Comparison of ENCODE assay signal across 8 mouse cellular contexts in genomic region chr4:126609606-126610181, GRCm38 (mm10). TPM values are rescaled to one million over a fixed set of nuclear protein-coding genes. Genes with fewer than 3 reads are reported as not detected.
A peak's percentile ranks its signal among the peaks of the same experiment; 100 is the strongest.
DNase-seq lines count a peak whose midpoint lies in the region; ATAC-seq and TF ChIP-seq lines count a peak whose summit lies in the region.

5730409E04Rik (plus strand) TSS chr4:126609818.

- H3K36me3 ChIP-seq in hindbrain, embryonic 12.5 days, result peaks cover 3% of the 10 kb centered on the region; the same call in 1 of the 2 replicates
- no peaks in the 10 kb centered on the region for H3K36me3 ChIP-seq in lung, postnatal 0 days (ENCODE audit: insufficient read depth, low read length)

- peak within 1 kb of the TSS; percentile 72 for H3K9ac ChIP-seq in hindbrain, embryonic 12.5 days
- peak within 1 kb of the TSS; percentile 48 for H3K9ac ChIP-seq in lung, postnatal 0 days (replicated peaks; ENCODE audit: low read depth)

- 0 out of 2 replicates have a peak within 1 kb of the TSS, but pooled peaks have one; percentile 7 for H3K27ac ChIP-seq in hindbrain, embryonic 12.5 days
- H3K27ac ChIP-seq in lung, postnatal 0 days (ENCODE audit: low read length), result no peak within 1 kb of the TSS

- H3K4me1 ChIP-seq in hindbrain, embryonic 12.5 days, result 0 out of 2 replicates have a peak, but pooled peaks cover 4% of the 10 kb centered on the region
- no peaks in the 10 kb centered on the region for H3K4me1 ChIP-seq in lung, postnatal 0 days (ENCODE audit: insufficient read depth, low read depth, low read length)

- TF ChIP-seq CTCF in lung, postnatal 0 days (IDR thresholded peaks at IDR 0.05), result no peak

- H3K27me3 ChIP-seq in hindbrain, embryonic 12.5 days, result peaks cover 70% of the 10 kb centered on the region
- H3K27me3 ChIP-seq in lung, postnatal 0 days (replicated peaks; ENCODE audit: insufficient read depth, low read length), result no peaks in the 10 kb centered on the region

- WGBS in hindbrain, embryonic 12.5 days, result under 1% methylated on average over 48 of the region's 48 CpGs
- 1% methylated on average over 48 of the region's 48 CpGs for WGBS in lung, postnatal 0 days

- peak; percentile 91 for DNase-seq in NIH3T3 (ENCODE audit: low read depth)
- peak; percentile 90 to 91 for DNase-seq in cerebellum, postnatal 10 days
- peak; percentile 69 to 75 for DNase-seq in frontal cortex, postnatal 25 days (ENCODE audit: low spot score in 2 of 2)
- peak; percentile 79 to 80 for DNase-seq in layer of hippocampus, postnatal 14 days (ENCODE audit: low spot score in 2 of 2)
- DNase-seq in lung, postnatal 0 days (ENCODE audit: low spot score), result peak; percentile 74
- peak; percentile 59 for DNase-seq in ovary, postnatal 10 days (ENCODE audit: low spot score)
- DNase-seq in thymus, postnatal 4 days, result peak; percentile 19

- ATAC-seq in hindbrain, embryonic 12.5 days (ENCODE audit: low FRiP score), result peak; percentile 78
- ATAC-seq in lung, postnatal 0 days, result peak; percentile 96

- H3K4me2 ChIP-seq in hindbrain, embryonic 12.5 days (replicated peaks), result peak within 1 kb of the TSS; percentile 83
- H3K4me2 ChIP-seq in lung, postnatal 0 days (replicated peaks; ENCODE audit: low read depth, low read length), result peak within 1 kb of the TSS; percentile 86

- H3K9me3 ChIP-seq in hindbrain, embryonic 12.5 days (replicated peaks), result no peaks in the 10 kb centered on the region
- no peaks in the 10 kb centered on the region for H3K9me3 ChIP-seq in lung, postnatal 0 days (ENCODE audit: low read length)

- no peak for TF ChIP-seq EP300 in lung, postnatal 0 days (IDR thresholded peaks at IDR 0.05)

- peak within 1 kb of the TSS; percentile 44 for H3K4me3 ChIP-seq in hindbrain, embryonic 12.5 days
- H3K4me3 ChIP-seq in lung, postnatal 0 days (ENCODE audit: low read depth, low read length), result peak within 1 kb of the TSS; percentile 51

RNA-seq across cellular contexts. Expression of gene 5730409E04Rik, which starts in this region (rescaled TPM):
- 2.5 and 3.1 TPM in 2 replicates for polyA plus RNA-seq in hindbrain, embryonic 12.5 days (2016; fragmentation: Nextera tagmentation; extraction: Ambion mirVana)
- 10 to 100 TPM; 68.6 TPM for total RNA-seq in layer of hippocampus, postnatal 14 days (2021)
- 2.6 and 3.0 TPM in 2 replicates for polyA plus RNA-seq in lung, postnatal 0 days (2015; fragmentation: Nextera tagmentation; extraction: Ambion mirVana)

Comparison
In these comparisons a context has a peak if more than half of its experiments do, and no peak if none do; other contexts are left out.
1. DNase-seq: peak in every context shown above with its lines; median percentile 91 in NIH3T3; 90 in cerebellum, postnatal 10 days; 80 in layer of hippocampus, postnatal 14 days; 74 in lung, postnatal 0 days; 72 in frontal cortex, postnatal 25 days; 59 in ovary, postnatal 10 days; 19 in thymus, postnatal 4 days.